Mouse (Mus musculus) cerebellum, postnatal 14 days (tissue): ENCODE results near the gene Zdhhc1.

ENCODE experiments used
- DNase-seq, 2 experiments: peaks; one replicate each; pipeline ENCODE4 v3.0.0; 2021; ENCODE audit warnings: mixed read lengths in 2 of 2

The Zdhhc1 gene

DNA sequence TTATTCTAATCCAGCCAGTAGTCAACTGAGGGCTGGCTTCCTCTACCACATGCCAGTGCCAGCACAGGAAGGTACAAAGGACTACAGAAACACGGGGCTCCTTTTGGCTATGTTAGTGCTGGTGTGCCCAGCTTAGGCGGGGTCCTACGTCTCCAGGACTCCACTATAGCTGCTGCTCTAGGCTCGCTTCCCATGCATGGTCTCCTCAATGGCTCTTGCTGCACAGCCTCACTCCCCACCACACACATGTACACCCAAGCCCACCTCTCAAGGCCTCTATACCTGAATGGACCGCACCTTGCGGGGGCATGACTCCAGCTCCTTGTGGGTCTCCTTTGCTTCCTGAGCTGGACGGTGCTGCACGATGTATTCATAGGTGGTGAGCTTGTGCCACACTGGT lies 21.0 kb downstream of the Zdhhc1 start:
- DNase-seq: no peak

DNA sequence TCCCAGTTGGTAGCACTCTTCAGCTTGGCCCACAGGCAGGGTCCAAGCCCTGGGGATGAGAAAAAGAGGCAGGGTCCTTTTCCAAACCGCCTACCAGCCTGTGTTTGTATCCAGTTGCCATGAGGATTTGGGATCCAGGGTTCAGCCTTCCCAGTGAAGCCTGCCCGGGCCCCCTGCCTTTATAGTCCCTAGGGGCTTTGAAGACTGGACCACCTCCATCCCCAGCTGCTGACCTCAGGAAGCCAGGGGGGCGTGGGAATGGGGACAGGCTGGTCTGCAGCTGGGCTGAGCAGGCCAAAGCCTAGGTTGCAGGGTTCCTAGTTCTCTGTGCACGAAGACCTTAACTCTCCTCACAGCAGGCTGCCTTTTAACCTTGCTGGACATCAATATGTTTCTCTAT lies 21.4 kb downstream of the Zdhhc1 start:
- no peak for DNase-seq

DNA sequence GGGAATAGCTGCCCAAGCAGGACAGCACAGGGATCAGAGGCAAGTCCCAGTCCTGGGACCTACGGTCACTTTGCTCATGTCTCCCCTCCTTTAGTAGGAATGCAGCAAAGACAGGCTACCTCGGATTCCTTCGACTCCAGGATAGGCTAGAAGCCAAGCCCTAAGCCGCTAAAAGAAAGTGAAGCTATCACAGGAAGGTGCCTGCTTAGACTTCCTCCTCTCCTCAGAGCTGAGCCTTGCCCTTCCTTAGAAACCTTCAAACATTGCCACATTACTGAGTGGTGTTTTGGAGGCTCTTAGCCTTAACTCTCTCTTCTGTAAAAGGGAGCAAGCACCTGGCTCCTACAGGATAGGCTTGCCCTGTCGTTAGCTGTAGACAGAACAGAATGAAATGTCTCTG lies 22.0 kb downstream of the Zdhhc1 start:
- no peak for DNase-seq

DNA sequence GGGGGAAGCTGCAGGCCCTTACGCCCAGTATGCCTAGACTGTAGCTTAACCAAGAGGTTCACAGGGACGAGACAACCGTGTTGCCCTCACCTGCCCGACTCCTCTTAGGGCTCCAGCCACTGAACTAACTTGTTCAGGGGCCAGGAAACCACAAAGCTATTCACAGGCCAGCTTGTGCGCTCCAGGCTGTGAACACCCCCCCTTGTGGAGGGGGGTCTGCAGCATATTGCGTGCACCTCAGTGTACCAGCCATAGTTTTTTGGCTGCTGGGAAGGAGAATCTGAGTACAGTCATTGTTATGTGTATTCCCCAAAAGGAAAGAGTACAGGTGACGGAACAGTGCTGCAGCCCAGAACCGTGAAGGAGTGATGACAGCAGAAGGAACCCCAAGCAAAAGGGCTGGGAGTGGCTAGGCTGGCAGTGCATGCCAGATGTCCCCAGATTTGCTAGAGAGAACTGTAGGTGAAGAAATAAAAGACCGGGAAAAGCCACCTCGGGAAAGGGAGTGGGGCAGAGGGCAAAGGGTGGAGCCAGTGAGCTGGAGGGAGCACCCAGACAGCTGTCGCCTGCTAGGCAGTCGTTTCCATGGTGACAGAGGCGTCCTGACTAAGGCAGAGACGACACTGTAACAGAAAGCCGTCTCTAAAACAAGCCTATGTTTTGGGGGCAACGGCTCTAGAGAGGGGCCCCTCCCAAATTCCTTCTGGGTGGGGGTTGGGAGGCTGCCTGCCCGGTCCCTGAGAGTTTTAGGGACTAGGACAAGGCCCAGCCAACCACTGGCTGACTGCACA lies 22.7 kb downstream of the Zdhhc1 start:
- peak in 1 of 2 experiments; percentile 44 for DNase-seq

DNA sequence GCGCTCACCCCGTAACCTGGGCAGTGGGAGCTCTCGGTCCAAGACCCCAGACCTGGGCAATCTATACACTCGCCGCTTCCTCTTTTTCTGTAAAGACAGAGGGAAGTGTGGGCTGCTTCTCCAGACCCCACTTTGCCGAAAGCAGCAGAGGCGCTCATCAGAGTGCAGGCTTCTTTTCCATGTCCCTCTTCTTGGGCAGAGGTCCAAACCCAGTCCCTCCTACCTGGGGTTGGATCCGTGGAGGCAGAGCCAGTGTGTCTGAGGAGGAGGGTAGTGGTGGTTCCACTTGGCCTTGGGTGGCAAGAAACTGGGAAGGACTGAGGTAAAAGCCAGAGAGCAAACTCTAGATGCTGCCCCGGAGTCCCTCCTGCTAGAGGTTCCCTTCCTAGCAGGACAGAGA lies 23.7 kb downstream of the Zdhhc1 start:
- DNase-seq: peak in 1 of 2 experiments; percentile 29

DNA sequence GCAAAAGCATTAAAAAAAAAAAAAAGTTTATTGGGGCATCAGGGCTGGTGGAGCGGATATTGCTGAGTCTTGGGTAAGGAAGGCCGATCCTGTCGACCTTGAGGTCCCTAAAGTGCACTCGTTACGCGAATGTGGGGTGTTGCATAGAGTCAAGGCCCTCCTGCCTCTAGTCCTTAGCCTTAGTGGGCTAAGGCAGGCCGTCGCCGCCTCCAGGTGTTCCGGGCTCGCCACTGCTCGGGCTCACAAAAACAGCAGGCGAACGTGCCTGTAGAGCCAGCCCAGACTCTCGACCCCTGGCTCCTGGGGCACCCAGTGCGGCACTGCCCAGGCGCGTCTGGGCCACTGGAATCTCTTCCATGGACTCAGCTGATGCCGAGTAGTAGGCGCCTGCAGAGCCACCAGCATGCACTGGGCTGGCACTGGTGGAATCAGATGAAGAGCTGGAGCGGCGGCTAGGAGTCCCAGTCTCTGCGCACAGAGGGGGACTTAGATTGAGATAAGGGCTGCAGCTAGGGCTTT lies 24.2 kb downstream of the Zdhhc1 start:
- peak in 1 of 2 experiments; percentile 24 for DNase-seq

DNA sequence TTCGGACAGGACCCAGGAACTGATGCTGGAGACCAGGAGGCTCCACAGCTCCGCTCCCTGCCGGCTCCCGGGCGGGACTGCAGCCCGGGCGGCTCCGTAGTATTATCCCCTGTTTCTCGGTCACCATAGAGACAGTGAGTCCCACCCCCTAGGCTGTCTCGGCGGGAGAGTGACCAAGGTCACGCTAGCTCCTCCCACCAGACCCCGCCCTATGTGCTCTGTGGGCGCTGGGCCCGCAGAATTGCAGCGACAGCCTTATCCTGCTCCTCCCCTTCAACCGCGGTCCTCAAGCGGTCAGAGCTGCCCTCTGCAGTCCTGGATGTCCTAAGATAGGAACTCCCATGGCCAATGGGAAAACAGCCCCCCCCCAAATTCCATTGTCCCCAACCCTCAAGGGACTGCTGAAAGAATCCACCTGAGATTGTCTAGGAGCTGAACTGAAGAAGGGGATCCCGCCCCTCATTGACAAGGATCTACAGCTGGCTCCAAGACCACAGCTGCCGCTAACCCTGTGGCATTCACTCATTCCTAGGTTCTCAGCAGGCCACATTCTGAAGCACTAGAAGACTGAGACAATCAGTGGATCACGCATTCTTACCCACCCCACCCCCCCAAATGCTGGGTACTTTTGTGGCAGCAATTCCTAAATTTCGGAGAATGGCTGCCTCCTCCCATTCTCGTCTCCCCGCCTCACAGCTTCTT lies 25.2 kb downstream of the Zdhhc1 start, which contains the start of gene Tppp3:
Tppp3 (minus strand) TSS at position 213 of the 702 bp plus-strand sequence.
- peak; percentile 92 to 94 for DNase-seq

DNA sequence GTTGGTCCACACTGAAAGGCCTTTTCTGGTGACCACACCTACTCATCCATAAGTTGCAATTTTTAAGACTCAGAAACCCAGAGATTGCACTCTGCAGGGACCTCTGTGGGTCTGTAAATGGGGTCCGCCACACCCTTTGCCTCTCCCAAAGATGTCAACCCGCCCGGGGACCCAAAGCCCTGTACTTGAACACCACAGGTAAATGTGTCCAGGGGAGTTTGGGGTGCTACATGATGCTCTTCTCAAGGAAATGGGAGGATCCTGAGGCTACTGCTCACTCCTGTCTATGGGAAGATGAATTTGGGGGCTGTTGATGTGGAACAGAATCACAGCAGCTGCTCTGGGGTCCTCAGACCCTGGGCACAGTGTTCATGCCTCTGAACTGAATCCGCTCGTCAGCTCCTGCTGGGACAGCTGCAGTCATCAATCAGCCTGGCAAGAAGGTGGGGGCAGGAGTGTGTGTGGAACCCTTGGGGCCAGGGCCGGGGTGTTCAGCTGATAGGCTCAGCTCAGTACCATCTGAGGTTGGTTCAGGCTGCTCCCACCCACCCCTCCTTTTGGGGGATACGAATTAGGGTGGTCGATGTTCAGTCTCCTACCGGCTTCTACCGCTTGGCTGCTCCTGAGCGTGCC lies 25.9 kb downstream of the Zdhhc1 start:
- DNase-seq: peak in 1 of 2 experiments; percentile 37

DNA sequence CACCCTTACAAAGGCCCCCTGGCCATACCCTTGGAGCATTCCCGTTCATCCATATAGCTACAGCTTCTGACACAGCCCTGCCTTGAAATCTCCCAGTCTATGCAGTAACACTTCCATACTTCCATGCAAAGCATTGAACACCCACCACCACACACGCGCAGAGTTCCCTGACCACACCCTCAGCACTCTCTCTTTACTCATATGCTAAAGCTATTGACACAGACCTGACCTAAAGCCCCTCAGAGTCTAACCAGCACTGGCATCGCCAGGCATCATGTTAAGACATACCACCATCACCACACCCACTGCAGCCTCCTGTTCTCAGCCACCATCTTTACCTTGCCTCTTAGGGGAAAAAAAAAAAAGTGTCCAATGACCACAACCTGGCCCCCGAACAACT lies 26.4 kb downstream of the Zdhhc1 start:
- peak in 1 of 2 experiments; percentile 20 for DNase-seq

DNA sequence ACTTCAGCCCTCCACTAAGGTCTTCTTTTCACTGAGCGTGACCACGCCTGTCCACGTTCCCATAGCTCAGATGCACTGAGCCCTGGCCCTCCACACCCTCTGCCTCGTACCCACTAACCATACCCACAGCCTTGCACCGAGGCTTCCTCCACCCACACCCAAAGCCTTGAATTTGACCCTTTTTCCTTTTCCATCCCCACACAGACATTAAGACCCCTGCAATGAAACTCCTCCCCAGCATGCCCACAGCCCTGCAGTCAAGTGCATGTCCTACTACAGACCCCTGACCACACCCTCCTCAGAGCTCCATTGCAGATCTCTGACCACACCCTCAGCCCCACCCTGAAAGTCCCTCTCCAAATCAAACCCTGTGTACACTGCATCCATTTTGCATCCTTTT lies 26.9 kb downstream of the Zdhhc1 start:
- no peak for DNase-seq

DNA sequence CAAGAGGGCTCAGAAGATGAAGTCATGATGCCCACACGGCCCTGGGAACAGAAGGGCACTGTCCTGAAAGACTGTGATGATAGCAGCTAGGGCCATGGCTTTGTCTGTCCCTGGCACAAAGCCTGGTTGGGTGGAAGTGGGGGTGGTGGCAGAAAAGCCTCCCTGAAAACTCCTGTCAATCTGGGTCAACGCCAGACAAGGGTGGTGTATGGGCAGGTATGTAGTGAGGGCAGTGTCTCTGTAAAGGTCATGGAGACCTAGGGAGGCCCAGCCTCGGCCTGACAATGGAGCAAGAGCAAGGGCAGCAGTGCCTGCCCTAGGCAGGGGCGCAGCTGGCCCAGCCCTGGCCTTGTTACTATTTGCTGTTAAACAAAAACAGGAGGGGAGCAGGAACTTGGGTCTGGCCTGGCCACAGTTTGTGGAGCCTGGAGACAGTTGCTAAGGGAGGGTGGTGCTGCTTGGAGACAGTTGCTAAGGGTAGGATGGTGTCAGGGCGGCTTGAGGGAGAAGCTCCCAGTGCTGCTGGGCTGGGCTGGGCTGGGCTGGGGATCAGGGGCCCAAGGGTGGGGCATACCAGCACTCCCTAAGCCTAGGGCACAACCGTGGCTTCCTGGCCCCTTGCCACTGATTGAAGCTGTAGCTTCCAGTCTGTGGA lies 27.5 kb downstream of the Zdhhc1 start:
- peak; percentile 78 to 83 for DNase-seq

DNA sequence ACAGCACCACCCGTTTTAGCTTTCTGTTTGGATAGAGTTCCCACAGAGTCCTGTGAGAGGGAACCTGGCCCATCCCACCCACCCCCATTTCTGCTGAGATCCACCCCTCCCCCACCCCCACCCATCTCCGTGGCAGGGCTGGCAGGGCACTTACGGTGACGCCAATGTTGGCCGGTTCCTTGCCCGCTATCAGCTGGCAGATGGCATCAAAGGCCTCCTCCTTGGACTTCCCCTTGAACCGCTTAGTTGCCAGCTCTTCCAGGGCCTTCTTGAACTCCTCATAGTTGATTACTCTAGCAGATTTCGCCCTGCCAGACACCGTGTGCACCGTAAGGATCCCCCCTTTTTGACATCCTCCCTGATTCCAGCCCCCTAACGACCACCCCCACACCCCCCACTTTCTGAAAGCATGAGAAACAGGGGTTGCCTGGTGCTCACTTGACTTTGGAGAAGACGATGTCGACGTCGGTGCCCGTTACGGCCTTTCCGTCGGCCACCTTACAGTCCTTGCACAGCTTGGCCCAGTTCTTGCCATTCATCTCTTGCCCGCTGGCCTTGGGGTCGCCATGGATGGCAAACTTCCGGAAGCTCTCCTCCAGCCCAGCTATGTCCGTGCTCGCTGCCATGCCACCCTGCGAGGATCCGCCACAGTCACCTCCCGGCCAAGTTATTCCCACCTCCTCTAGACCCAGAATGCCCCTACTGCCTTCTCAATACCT lies 28.5 kb downstream of the Zdhhc1 start:
- DNase-seq: peak; percentile 81

DNA sequence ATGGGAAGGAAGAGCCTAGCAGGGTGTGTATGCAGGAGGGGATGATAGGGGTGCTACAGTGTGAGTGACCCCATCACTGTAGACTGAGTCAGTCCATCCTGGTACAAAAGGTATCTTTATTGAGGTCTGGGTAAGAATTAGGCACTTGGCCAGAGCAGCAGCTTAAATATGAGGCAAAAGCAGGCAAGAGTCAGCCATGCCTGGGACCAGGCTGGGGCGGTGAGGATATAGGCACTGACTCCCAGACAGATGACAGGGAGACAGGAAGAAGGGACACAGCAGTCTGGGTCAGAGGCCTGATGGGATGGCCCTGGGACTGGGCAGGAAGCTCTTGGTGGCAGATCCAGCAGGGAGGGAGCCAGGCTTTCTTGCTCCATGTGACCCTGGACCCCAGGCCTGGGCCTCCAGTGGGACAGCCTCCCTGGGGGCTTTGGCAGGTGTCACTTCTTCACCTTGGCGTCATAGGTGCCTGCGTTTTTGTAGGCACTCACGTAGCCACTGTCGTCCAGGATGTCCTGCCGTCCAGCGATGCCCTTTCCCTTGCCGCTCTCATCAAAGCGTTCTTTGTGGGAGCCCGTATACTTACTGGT lies 29.2 kb downstream of the Zdhhc1 start:
- peak; percentile 60 to 62 for DNase-seq

DNA sequence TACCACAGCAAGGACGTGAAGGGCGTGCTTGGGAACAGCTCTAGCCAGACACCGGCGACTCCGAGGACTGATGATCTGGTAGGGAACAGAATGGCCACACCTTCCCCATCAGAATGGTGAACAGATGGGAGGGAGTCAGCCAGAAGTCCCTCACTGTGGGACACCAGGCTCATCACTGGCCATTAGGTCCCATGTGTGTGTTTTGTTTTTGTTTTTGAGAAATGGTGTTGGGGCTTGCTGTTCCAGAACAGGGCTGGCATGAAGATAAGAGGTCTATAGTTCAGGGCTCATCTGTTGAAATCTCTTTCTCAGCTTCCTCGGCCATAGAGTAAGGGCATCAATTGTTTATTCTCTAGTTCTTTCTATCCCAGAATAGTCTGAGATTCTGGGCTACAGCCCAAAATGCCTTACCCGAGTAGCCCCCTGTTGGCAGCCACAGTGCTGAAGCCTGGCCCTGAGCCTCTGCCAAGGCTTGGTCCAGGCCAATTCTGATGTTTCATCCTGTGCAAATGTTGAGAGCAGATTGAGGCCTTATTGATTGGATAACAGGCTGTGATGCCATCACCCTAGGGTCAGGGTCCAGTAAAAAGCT lies 29.9 kb downstream of the Zdhhc1 start:
- DNase-seq: peak; percentile 96 to 97

DNA sequence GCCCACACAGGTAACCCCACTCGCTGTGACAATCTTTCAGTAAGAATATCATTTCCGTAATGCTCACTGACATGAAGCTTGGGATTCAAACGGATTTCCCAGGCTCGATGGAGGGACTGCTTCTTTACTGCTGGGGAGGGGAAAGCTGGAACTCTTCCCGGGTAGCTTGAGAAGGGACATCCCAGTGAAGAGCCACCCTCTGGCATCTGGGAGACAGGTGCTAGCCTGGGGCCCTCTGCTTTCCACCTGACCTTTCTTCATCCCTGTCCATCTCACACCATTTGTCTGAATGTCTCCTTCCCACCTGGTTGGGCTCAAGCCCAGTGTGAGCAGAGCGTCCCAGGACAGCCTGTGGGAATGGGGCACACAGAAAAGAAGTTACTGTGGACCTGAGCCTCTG lies 30.5 kb downstream of the Zdhhc1 start:
- peak in 1 of 2 experiments; percentile 64 for DNase-seq

DNA sequence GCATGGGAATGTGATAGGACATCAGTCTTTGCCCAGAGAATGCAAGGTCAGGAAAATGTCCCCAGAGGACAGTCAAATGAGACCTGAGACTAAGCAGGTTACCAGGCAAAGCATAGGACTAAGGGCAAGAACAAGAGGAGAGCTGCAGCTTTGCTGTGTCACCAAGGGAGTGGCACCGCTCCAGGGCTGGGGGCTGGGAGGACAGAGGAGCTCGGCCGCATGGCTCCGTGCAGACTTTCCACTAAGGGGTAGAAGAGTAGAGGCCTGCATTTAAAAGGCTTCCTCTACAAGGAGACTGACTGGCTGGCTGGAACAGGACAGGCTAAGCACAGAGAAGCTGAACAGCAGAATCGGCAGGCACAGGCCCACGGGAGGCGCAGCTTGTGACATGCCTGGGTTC lies 32.1 kb downstream of the Zdhhc1 start:
- DNase-seq: peak; percentile 78 to 87

DNA sequence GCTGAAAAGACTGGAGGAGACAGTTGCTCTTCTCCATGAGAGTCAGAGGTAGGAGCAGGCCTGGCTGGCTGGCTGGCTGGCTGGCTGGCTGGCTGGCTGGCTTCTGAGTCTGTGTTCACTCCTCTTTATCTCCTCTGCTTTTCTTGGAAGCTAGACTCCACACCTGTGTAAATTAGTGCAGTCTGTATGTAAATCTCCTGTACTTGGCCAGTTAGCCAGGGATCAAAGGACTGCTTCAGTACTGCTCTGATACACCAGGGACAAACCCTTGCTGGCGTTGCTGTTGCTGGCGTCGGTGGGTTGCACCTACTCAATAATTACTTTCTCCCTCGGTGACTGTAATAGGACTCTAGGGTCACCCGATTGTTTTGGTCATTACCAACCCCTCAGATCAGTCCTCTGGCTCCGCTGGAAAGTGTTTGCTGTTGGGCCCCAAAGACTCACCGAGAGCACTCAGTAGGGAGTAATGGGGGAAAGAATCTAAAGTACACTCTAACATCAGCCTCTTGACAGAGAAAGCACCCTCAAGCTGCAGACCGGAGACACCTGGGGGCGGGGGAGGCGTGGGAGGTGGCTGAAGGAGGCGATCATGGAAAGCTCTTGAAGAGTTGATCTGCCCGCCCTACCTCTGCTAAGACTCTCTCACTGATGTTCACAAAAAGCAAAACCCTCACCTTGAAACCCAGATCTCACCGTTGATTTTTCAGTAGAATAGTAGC lies 35.5 kb downstream of the Zdhhc1 start:
- DNase-seq: no peak

DNA sequence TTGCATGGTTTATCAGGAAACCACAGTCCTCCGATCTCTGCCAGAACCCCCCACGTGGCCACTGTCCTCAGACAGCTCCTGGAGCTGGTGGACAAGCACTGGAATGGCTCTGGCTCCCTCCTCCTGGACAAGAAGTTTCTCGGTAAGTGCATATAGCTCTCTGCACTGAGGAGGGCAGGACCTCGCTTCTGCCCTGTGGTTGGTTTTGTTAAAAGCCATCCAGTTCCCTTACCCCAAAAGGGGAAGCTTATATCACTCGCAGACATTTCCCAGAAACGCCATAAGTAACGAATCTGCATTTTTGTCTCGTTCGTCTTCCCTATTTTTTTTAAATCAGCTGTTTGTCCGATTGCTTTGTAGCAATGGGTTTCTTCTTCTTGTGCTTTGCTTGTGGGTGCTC lies 41.5 kb downstream of the Zdhhc1 start:
- DNase-seq: no peak

DNA sequence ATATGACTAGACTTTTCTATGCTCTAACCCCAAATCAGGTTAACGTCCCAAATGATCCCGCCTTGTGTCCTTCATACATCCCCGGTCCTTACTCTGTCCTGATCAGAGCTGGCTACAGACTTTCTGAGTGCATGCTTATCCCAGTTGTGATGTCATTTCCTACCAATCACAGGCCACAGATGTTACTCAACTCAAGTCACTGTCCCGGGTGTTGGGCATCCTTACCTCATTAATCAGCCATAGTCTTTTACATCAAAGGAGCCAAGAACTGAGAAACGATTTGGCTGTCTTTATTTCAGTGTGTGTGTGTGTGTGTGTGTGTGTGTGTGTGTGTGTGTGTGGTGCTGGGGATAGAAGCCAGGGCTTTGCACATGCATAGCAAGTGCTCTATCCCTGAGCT lies 42.6 kb downstream of the Zdhhc1 start:
- peak in 1 of 2 experiments; percentile 46 for DNase-seq

DNA sequence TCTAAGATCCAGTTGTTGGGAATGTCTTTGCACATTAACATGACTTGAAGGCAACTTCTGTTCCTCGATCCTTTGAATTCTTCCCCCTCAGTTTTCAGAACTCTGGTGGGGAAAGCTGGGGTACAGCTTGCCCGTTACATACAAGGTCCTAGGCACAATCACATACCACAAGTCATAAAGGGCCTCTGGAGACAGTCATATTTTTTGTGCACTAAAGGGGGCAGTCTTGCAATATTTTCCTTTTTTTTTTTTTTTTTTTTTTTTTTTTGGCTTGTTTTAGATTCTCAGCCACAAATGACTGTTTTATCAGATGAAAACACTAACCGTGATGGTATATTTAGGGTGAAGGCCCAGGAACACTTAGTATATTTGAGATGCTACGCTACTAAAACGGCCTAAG lies 43.4 kb downstream of the Zdhhc1 start:
- DNase-seq: no peak
